Mouse (Mus musculus) midbrain, embryonic 13.5 days (tissue): ENCODE results near the gene Knop1. TPM values are rescaled to one million over a fixed set of nuclear protein-coding genes. Genes with fewer than 3 reads are reported as not detected.

Experiments used
- ATAC-seq: fragments of 200-750 bp; cut with Nextera tagmentation; 2 replicates; pipeline ENCODE4 v1.8.0; 2017; ENCODE audit warnings: mild to moderate bottlenecking, moderate TSS enrichment, moderate library complexity
- H3K27ac ChIP-seq: fragments of 300-500 bp; sonication (generic); 2 replicates; pipeline ENCODE4 v1.5.1; 2015; ENCODE audit warnings: inconsistent platforms, mild to moderate bottlenecking, moderate library complexity
- H3K27me3 ChIP-seq: fragments of 300-500 bp; sonication (generic); 2 replicates; pipeline ENCODE4 v1.6.1; 2015; ENCODE audit warnings: mild to moderate bottlenecking, inconsistent platforms
- H3K36me3 ChIP-seq: fragments of 300-500 bp; sonication (generic); 2 replicates; pipeline ENCODE4 v1.6.1; 2015; ENCODE audit warnings: mild to moderate bottlenecking, inconsistent platforms
- H3K4me1 ChIP-seq: fragments of 300-500 bp; sonication (generic); replicated peaks from 2 replicates; pipeline ENCODE4 v1.6.1; 2015; ENCODE audit warnings: inconsistent platforms
- H3K4me2 ChIP-seq: fragments of 300-500 bp; sonication (generic); replicated peaks from 2 replicates; pipeline ENCODE4 v1.6.1; 2015; ENCODE audit warnings: moderate library complexity, mild to moderate bottlenecking, inconsistent platforms
- H3K4me3 ChIP-seq: fragments of 300-500 bp; sonication (generic); replicated peaks from 2 replicates; pipeline ENCODE4 v1.5.1; 2015; ENCODE audit warnings: mild to moderate bottlenecking, inconsistent platforms
- H3K9ac ChIP-seq: fragments of 300-500 bp; sonication (generic); replicated peaks from 2 replicates; pipeline ENCODE4 v1.6.1; 2015; ENCODE audit warnings: mild to moderate bottlenecking, inconsistent platforms
- H3K9me3 ChIP-seq: fragments of 300-500 bp; sonication (generic); 2 replicates; pipeline ENCODE4 v1.6.1; 2016; ENCODE audit warnings: mild to moderate bottlenecking, inconsistent platforms
- WGBS: fragments of 180-500 bp; shearing (Covaris S2); methylation state at CpG from one replicate; pipeline ENCODE4 v1.1.7; 2015; 5-methylcytosine and 5-hydroxymethylcytosine counted together
- polyA plus RNA-seq: library from polyadenylated mRNA; unstranded; fragments of >200 nt; fragmentation: Nextera tagmentation; extraction: Ambion mirVana; gene quantifications from 2 replicates; pipeline ENCODE4 v1.2.1, GENCODE M21; 2015

Knop1 gene
- polyA plus RNA-seq, 1 experiment from 2014 or later: 105 TPM

- H3K4me3 ChIP-seq: no peak overlapping the region
- H3K9ac ChIP-seq: no peak overlapping the region
- peaks cover 63% of the 10 kb centered on the region for H3K36me3 ChIP-seq
- no peak overlapping the region for H3K27ac ChIP-seq
- peaks cover 10% of the 10 kb centered on the region for H3K4me1 ChIP-seq
- no peak for ATAC-seq
- H3K4me2 ChIP-seq: no peak overlapping the region
- no peaks in the 10 kb centered on the region for H3K27me3 ChIP-seq
- WGBS: 86% methylated on average over 12 of the region's 12 CpGs
- no peaks in the 10 kb centered on the region for H3K9me3 ChIP-seq
Measured at GRCm38 (mm10) chr7:118811407-118812106, 44.5 kb downstream of the Knop1 start.

- no peak for ATAC-seq
- peaks cover 58% of the 10 kb centered on the region for H3K36me3 ChIP-seq
- H3K4me3 ChIP-seq: no peak overlapping the region
- no peak overlapping the region for H3K4me2 ChIP-seq
- 91% methylated on average over 8 of the region's 8 CpGs for WGBS
- H3K4me1 ChIP-seq: peaks cover 11% of the 10 kb centered on the region
- no peaks in the 10 kb centered on the region for H3K9me3 ChIP-seq
- H3K27me3 ChIP-seq: no peaks in the 10 kb centered on the region
- H3K27ac ChIP-seq: no peak overlapping the region
- H3K9ac ChIP-seq: no peak overlapping the region
Measured at GRCm38 (mm10) chr7:118807899-118808298, 48.2 kb downstream of the Knop1 start.

- no peak overlapping the region for H3K4me2 ChIP-seq
- WGBS: 53% methylated on average over 16 of the region's 16 CpGs
- H3K9me3 ChIP-seq: no peaks in the 10 kb centered on the region
- no peak overlapping the region for H3K4me3 ChIP-seq
- peaks cover 64% of the 10 kb centered on the region for H3K36me3 ChIP-seq
- peak overlapping the region; percentile 53 for H3K27ac ChIP-seq
- no peaks in the 10 kb centered on the region for H3K27me3 ChIP-seq
- peaks cover 11% of the 10 kb centered on the region for H3K4me1 ChIP-seq
- peak; percentile 68 for ATAC-seq
- H3K9ac ChIP-seq: no peak overlapping the region
Measured at GRCm38 (mm10) chr7:118806631-118807411, 49.2 kb downstream of the Knop1 start.

- H3K27ac ChIP-seq: no peak overlapping the region
- peaks cover 11% of the 10 kb centered on the region for H3K4me1 ChIP-seq
- no peak overlapping the region for H3K4me3 ChIP-seq
- H3K9ac ChIP-seq: no peak overlapping the region
- no peaks in the 10 kb centered on the region for H3K27me3 ChIP-seq
- no peaks in the 10 kb centered on the region for H3K9me3 ChIP-seq
- 95% methylated on average over 8 of the region's 8 CpGs for WGBS
- peaks cover 68% of the 10 kb centered on the region for H3K36me3 ChIP-seq
- no peak overlapping the region for H3K4me2 ChIP-seq
- ATAC-seq: no peak
Measured at GRCm38 (mm10) chr7:118803425-118803824, 52.6 kb downstream of the Knop1 start.

GRCm38 (mm10) chr7:118801791-118802190 is 54.3 kb downstream of the Knop1 start:
- WGBS: 95% methylated on average over 3 of the region's 3 CpGs
- Histone ChIP-seq H3K27me3 (no peaks in the 10 kb centered on the region), H3K9ac (no peak overlapping the region), H3K4me2 (no peak overlapping the region), H3K27ac (no peak overlapping the region), H3K4me1 (peaks cover 4% of the 10 kb centered on the region), H3K36me3 (peaks cover 79% of the 10 kb centered on the region), H3K4me3 (no peak overlapping the region), H3K9me3 (no peaks in the 10 kb centered on the region)
- no peak for ATAC-seq

GRCm38 (mm10) chr7:118800112-118800734 is 55.8 kb downstream of the Knop1 start:
- no peaks in the 10 kb centered on the region for H3K27me3 ChIP-seq
- no peak for ATAC-seq
- H3K4me1 ChIP-seq: no peaks in the 10 kb centered on the region
- H3K36me3 ChIP-seq: peaks cover 85% of the 10 kb centered on the region
- H3K9me3 ChIP-seq: no peaks in the 10 kb centered on the region
- no peak overlapping the region for H3K27ac ChIP-seq
- no peak overlapping the region for H3K4me2 ChIP-seq
- H3K9ac ChIP-seq: no peak overlapping the region
- no peak overlapping the region for H3K4me3 ChIP-seq
- 95% methylated on average over 15 of the region's 15 CpGs for WGBS

GRCm38 (mm10) chr7:118798105-118798570 is 57.9 kb downstream of the Knop1 start:
- H3K9me3 ChIP-seq: no peaks in the 10 kb centered on the region
- no peak for ATAC-seq
- H3K4me1 ChIP-seq: 0 out of 2 replicates have a peak, but pooled peaks cover 5% of the 10 kb centered on the region
- no peak overlapping the region for H3K4me2 ChIP-seq
- H3K36me3 ChIP-seq: peaks cover 84% of the 10 kb centered on the region
- WGBS: 93% methylated on average over 6 of the region's 6 CpGs
- H3K9ac ChIP-seq: no peak overlapping the region
- H3K27ac ChIP-seq: no peak overlapping the region
- no peaks in the 10 kb centered on the region for H3K27me3 ChIP-seq
- no peak overlapping the region for H3K4me3 ChIP-seq

GRCm38 (mm10) chr7:118797600-118797999 is 58.5 kb downstream of the Knop1 start:
- no peaks in the 10 kb centered on the region for H3K27me3 ChIP-seq
- ATAC-seq: no peak
- H3K9me3 ChIP-seq: no peaks in the 10 kb centered on the region
- 0 out of 2 replicates have a peak, but pooled peaks cover 5% of the 10 kb centered on the region for H3K4me1 ChIP-seq
- H3K4me2 ChIP-seq: no peak overlapping the region
- peaks cover 84% of the 10 kb centered on the region for H3K36me3 ChIP-seq
- no peak overlapping the region for H3K9ac ChIP-seq
- no peak overlapping the region for H3K27ac ChIP-seq
- no peak overlapping the region for H3K4me3 ChIP-seq
- WGBS: 82% methylated on average over 7 of the region's 7 CpGs

- ATAC-seq: no peak
- no peak overlapping the region for H3K4me2 ChIP-seq
Measured at GRCm38 (mm10) chr7:118796838-118797237, 59.2 kb downstream of the Knop1 start.

GRCm38 (mm10) chr7:118795779-118796178 is 60.3 kb downstream of the Knop1 start:
- Histone ChIP-seq H3K9ac (no peak overlapping the region), H3K36me3 (peaks cover 85% of the 10 kb centered on the region), H3K4me3 (no peak overlapping the region), H3K27me3 (no peaks in the 10 kb centered on the region), H3K4me1 (0 out of 2 replicates have a peak, but pooled peaks cover 5% of the 10 kb centered on the region), H3K9me3 (no peaks in the 10 kb centered on the region), H3K27ac (no peak overlapping the region), H3K4me2 (no peak overlapping the region)
- ATAC-seq: no peak
- WGBS: 93% methylated on average over 8 of the region's 8 CpGs

More at GRCm38 (mm10) chr7:118796838-118797237, 59.2 kb downstream of the Knop1 start:
- H3K27ac ChIP-seq: no peak overlapping the region
- no peaks in the 10 kb centered on the region for H3K27me3 ChIP-seq
- H3K4me3 ChIP-seq: no peak overlapping the region
- WGBS: 90% methylated on average over 9 of the region's 9 CpGs
- no peaks in the 10 kb centered on the region for H3K9me3 ChIP-seq
- peaks cover 83% of the 10 kb centered on the region for H3K36me3 ChIP-seq
- H3K4me1 ChIP-seq: 0 out of 2 replicates have a peak, but pooled peaks cover 5% of the 10 kb centered on the region
- H3K9ac ChIP-seq: no peak overlapping the region

- H3K4me2 ChIP-seq: no peak overlapping the region
- 86% methylated on average over 8 of the region's 8 CpGs for WGBS
- no peak overlapping the region for H3K9ac ChIP-seq
- no peak overlapping the region for H3K4me3 ChIP-seq
- H3K27me3 ChIP-seq: no peaks in the 10 kb centered on the region
- no peak for ATAC-seq
- 0 out of 2 replicates have a peak, but pooled peaks cover 5% of the 10 kb centered on the region for H3K4me1 ChIP-seq
- peaks cover 82% of the 10 kb centered on the region for H3K36me3 ChIP-seq
- no peak overlapping the region for H3K27ac ChIP-seq
- H3K9me3 ChIP-seq: no peaks in the 10 kb centered on the region
Measured at GRCm38 (mm10) chr7:118793899-118794298, 62.2 kb downstream of the Knop1 start.
